Mouse (Mus musculus): ENCODE data around the gene Pcp2. TPM values are rescaled to one million over a fixed set of nuclear protein-coding genes. Genes with fewer than 3 reads are reported as not detected.
A peak's percentile ranks its signal among the peaks of the same experiment; 100 is the strongest.

Gene Pcp2
- polyA plus RNA-seq, 1 experiment from 2014 or later, result 4.5 TPM

DNA sequence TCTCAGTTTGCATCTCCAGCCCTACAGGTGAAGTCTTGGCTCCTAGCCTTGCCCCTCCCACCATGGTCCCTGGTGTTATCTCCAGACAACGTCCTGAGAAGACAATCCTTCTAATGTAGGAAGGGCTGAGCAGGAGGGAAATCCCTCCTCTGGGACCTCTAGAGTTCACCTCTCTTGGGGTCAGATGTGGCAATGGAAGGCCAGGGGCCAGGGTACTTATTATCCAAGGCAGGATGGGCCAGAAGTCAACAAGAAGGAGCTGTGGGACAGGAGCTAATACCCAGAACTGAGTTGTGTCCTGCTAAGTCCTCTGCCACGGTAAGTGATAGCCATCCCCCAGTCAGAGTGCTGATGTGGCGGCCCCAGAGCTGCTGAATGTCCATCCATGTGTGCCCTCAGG is 30.2 kb upstream of the Pcp2 start, which contains the start of gene Retn:
Gene Retn (plus strand): TSS at position 245 of the 400 bp plus-strand sequence.
- WGBS, result 78% methylated on average over 3 of the region's 3 CpGs
- no peak for ATAC-seq (ENCODE audit: insufficient number of reproducible peaks, low FRiP score, low TSS enrichment, low read depth)
- no peaks in the 10 kb centered on the region for H3K9me3 ChIP-seq (ENCODE audit: control insufficient read depth, low read length)

DNA sequence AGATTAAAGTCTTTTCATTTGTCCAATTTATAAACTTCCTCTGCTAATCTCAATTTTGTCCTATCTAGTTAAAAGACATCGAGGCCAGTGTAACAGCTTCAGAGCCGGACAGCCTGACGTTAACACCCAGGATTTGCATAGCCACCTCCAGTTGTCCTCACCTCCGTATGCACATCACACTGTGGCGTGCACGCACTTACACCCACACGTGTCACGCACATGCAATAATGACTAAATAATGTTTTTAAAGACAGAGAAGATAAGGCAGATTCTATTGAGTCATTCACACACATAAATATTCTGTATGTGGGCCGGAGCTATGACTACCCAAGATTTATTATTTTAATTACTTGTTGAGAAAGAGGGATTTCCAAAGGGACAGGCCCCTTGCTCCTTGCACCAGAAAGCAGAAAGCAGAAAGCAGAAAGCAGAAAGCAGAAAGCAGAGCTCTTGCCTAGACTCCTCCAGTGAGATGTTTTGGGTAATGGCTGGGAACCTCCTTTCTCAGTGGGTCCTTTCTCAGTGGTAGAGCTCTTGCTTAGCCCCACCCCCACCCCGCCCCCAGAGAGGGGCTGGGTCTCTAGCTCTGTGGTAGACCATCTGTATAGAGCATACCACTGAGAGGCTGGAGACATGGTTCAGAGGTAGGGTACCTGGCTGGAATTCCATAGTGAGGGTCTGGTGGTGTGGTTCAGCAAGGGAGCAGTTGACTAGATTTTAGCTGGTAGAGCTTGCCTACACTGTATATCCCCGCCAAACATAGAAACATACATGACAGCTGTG is 29.6 kb upstream of the Pcp2 start:
- H3K9me3 ChIP-seq (ENCODE audit: control insufficient read depth, low read length), result no peaks in the 10 kb centered on the region
- no peak overlapping the region for H3K4me2 ChIP-seq (ENCODE audit: low read depth, severe bottlenecking)
- no peak overlapping the region for H3K27ac ChIP-seq (replicated peaks; ENCODE audit: low read depth, low read length)
- no peak overlapping the region for H3K4me3 ChIP-seq (ENCODE audit: low read depth, low read length)
- no peaks in the 10 kb centered on the region for H3K27me3 ChIP-seq (ENCODE audit: control insufficient read depth, insufficient read depth, low read length)
- H3K36me3 ChIP-seq (ENCODE audit: control insufficient read depth, insufficient read depth, low read length), result no peaks in the 10 kb centered on the region
- ATAC-seq (ENCODE audit: insufficient number of reproducible peaks, low FRiP score, low TSS enrichment, low read depth) (0 out of 2 replicates have a peak, but pooled peaks have one; percentile 11), DNase-seq (ENCODE audit: low spot score) (no peak)
- 70% methylated on average over 11 of the region's 11 CpGs for WGBS
- peaks cover 4% of the 10 kb centered on the region for H3K4me1 ChIP-seq (ENCODE audit: control insufficient read depth, insufficient read depth, low read length)
- no peak overlapping the region for H3K9ac ChIP-seq (ENCODE audit: low read length)

More for the DNA sequence above, 30.2 kb upstream of the Pcp2 start, which contains the start of gene Retn:
- Histone ChIP-seq H3K4me3 (ENCODE audit: low read depth, low read length) (no peak within 1 kb of the TSS), H3K27me3 (ENCODE audit: control insufficient read depth, insufficient read depth, low read length) (no peaks in the 10 kb centered on the region), H3K4me1 (ENCODE audit: control insufficient read depth, insufficient read depth, low read length) (peaks cover 4% of the 10 kb centered on the region), H3K27ac (replicated peaks; ENCODE audit: low read depth, low read length) (no peak within 1 kb of the TSS), H3K36me3 (ENCODE audit: control insufficient read depth, insufficient read depth, low read length) (no peaks in the 10 kb centered on the region), H3K9ac (ENCODE audit: low read length) (no peak within 1 kb of the TSS), H3K4me2 (ENCODE audit: low read depth, severe bottlenecking) (no peak within 1 kb of the TSS)
- no peak for DNase-seq (ENCODE audit: low spot score)

DNA sequence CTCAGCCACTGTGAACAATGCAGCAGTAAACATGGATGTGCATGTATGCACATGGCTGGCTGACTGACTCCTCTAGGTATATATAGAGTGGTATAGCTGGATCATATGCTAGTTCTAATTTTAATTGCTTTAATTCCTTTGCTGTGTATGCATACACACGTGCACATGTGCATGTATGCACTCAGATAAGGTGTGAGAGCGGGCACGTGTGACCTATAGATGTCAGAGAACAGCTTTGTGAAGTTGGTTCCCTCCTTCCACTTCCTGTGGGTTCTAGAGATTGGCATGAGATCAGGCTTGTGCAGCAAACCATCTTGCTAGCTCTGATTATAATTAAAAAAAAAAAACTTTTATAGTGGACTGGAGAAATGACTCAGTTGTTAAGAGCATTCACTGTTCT is 27.5 kb upstream of the Pcp2 start:
- no peaks in the 10 kb centered on the region for H3K9me3 ChIP-seq (ENCODE audit: control insufficient read depth, low read length)
- DNase-seq (ENCODE audit: low spot score), result no peak
- WGBS, result 68% methylated on average over 3 of the region's 3 CpGs

DNA sequence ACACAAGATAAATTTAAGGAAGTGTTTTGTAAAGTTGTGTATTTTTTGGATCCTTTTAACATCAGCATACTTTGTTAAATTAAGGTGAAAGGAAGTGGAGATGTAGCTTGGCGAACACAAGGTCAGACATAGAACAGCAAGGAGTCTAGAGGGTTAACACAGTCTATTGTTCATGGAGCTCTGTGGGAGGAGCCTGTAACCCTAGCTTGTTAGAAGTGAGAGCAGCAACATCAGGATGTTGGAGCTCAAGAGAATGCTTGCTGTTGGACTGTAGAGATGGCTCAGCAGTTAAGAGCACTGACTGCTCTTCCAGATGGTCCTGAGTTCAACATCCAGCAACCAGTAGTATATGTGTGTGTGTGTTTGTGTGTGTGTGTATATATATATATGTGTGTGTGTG is 23.6 kb upstream of the Pcp2 start:
- Histone ChIP-seq H3K4me3 (ENCODE audit: low read depth, low read length) (no peak overlapping the region), H3K27ac (replicated peaks; ENCODE audit: low read depth, low read length) (no peak overlapping the region), H3K4me2 (ENCODE audit: low read depth, severe bottlenecking) (no peak overlapping the region), H3K27me3 (ENCODE audit: control insufficient read depth, insufficient read depth, low read length) (no peaks in the 10 kb centered on the region), H3K4me1 (ENCODE audit: control insufficient read depth, insufficient read depth, low read length) (no peaks in the 10 kb centered on the region), H3K9ac (ENCODE audit: low read length) (no peak overlapping the region), H3K36me3 (ENCODE audit: control insufficient read depth, insufficient read depth, low read length) (no peaks in the 10 kb centered on the region), H3K9me3 (ENCODE audit: control insufficient read depth, low read length) (no peaks in the 10 kb centered on the region)
- DNase-seq (ENCODE audit: low spot score) (no peak), ATAC-seq (ENCODE audit: insufficient number of reproducible peaks, low FRiP score, low TSS enrichment, low read depth) (no peak)
- 46% methylated on average over 1 of the region's 1 CpGs for WGBS

More for the DNA sequence above, 27.5 kb upstream of the Pcp2 start:
- no peak overlapping the region for H3K27ac ChIP-seq (replicated peaks; ENCODE audit: low read depth, low read length)
- peaks cover 4% of the 10 kb centered on the region for H3K4me1 ChIP-seq (ENCODE audit: control insufficient read depth, insufficient read depth, low read length)
- no peaks in the 10 kb centered on the region for H3K36me3 ChIP-seq (ENCODE audit: control insufficient read depth, insufficient read depth, low read length)
- no peaks in the 10 kb centered on the region for H3K27me3 ChIP-seq (ENCODE audit: control insufficient read depth, insufficient read depth, low read length)
- H3K4me2 ChIP-seq (ENCODE audit: low read depth, severe bottlenecking), result no peak overlapping the region
- H3K9ac ChIP-seq (ENCODE audit: low read length), result no peak overlapping the region
- no peak for ATAC-seq (ENCODE audit: insufficient number of reproducible peaks, low FRiP score, low TSS enrichment, low read depth)
- no peak overlapping the region for H3K4me3 ChIP-seq (ENCODE audit: low read depth, low read length)

DNA sequence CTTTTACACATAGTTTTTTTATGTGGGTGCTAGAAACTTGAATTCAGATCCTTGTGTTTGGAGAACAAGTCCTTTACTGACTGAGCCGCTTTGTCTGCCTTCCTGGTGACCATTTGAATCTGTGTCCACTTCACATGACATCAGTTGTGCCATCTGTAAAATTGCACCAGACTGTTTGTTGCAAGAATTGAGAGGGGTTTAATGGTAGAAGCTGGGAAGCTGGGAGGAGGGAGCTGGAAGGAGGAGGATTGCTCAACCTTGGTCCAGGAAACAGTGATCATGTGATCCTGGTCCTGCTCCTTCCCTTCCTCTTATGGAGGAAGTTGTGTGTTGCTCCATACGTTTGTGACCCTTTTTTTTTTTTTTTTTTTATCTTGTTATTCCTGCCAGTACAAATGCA is 22.9 kb upstream of the Pcp2 start:
- ATAC-seq (ENCODE audit: insufficient number of reproducible peaks, low FRiP score, low TSS enrichment, low read depth), result no peak
- Histone ChIP-seq H3K9me3 (ENCODE audit: control insufficient read depth, low read length) (no peaks in the 10 kb centered on the region), H3K27me3 (ENCODE audit: control insufficient read depth, insufficient read depth, low read length) (no peaks in the 10 kb centered on the region), H3K36me3 (ENCODE audit: control insufficient read depth, insufficient read depth, low read length) (no peaks in the 10 kb centered on the region), H3K4me3 (ENCODE audit: low read depth, low read length) (no peak overlapping the region), H3K4me1 (ENCODE audit: control insufficient read depth, insufficient read depth, low read length) (no peaks in the 10 kb centered on the region), H3K27ac (replicated peaks; ENCODE audit: low read depth, low read length) (no peak overlapping the region), H3K9ac (ENCODE audit: low read length) (no peak overlapping the region), H3K4me2 (ENCODE audit: low read depth, severe bottlenecking) (no peak overlapping the region)
- WGBS, result 91% methylated on average over 2 of the region's 2 CpGs
- no peak for DNase-seq (ENCODE audit: low spot score)

DNA sequence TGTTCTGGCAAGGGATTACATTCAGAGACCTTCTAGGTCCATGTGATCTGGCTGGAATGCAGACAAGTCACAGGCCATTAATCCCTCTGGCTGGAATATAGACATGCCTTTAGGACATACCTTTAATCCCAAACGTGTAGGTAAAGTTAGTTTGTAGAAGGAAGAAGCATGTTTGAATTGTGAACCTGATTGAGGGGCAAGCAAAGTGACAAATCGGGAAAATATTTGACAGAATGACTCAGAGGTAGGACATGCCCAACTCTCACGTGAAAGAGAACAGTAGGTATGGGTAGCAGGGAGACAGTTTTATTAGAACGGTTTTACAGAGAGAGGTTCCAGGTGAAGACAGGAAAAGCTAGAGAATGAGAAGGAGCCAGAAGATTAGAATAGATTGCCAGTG is 22.2 kb upstream of the Pcp2 start:
- no peak for DNase-seq (ENCODE audit: low spot score)
- Histone ChIP-seq H3K36me3 (ENCODE audit: control insufficient read depth, insufficient read depth, low read length) (no peaks in the 10 kb centered on the region), H3K4me1 (ENCODE audit: control insufficient read depth, insufficient read depth, low read length) (no peaks in the 10 kb centered on the region), H3K4me2 (ENCODE audit: low read depth, severe bottlenecking) (no peak overlapping the region), H3K27ac (replicated peaks; ENCODE audit: low read depth, low read length) (no peak overlapping the region), H3K27me3 (ENCODE audit: control insufficient read depth, insufficient read depth, low read length) (no peaks in the 10 kb centered on the region), H3K9me3 (ENCODE audit: control insufficient read depth, low read length) (no peaks in the 10 kb centered on the region), H3K4me3 (ENCODE audit: low read depth, low read length) (no peak overlapping the region), H3K9ac (ENCODE audit: low read length) (no peak overlapping the region)
- ATAC-seq (ENCODE audit: insufficient number of reproducible peaks, low FRiP score, low TSS enrichment, low read depth), result no peak
- WGBS, result 82% methylated on average over 4 of the region's 4 CpGs

DNA sequence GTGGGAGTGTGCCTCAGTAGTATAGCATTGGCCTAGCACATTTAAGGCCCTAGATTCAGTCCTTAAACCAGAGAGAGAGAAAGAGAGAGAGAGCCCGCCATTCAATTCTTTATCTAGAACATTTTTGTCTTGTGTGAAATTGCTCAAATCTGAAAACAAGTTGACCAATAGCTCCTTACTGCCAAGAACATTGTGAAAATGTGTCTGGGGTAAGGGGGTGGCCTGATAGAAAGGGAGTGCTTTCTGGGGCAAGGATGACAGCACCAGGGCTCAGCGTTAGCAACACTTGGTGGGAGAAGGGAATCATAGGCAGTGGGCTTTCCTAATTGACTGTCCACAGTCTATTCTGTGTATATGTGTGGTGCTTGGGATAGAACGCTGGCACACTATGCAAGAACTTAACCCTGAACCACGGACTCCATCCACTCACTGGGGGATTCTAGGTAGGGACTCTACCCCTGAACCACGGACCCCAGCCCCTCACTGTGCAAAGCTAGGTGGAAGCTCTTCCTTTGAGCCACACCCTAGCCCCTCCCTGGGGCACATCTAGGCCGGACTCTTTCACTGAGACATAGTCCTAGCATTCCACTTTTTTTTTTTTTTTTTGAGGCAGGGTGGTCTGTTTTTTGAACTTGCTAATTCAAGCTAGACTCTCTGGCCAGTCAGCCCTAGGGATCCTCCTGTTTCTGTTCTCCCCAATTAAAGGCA is 21.6 kb upstream of the Pcp2 start:
- Histone ChIP-seq H3K27ac (replicated peaks; ENCODE audit: low read depth, low read length) (no peak overlapping the region), H3K4me1 (ENCODE audit: control insufficient read depth, insufficient read depth, low read length) (no peaks in the 10 kb centered on the region), H3K4me2 (ENCODE audit: low read depth, severe bottlenecking) (no peak overlapping the region), H3K4me3 (ENCODE audit: low read depth, low read length) (no peak overlapping the region), H3K9me3 (ENCODE audit: control insufficient read depth, low read length) (no peaks in the 10 kb centered on the region), H3K27me3 (ENCODE audit: control insufficient read depth, insufficient read depth, low read length) (no peaks in the 10 kb centered on the region), H3K36me3 (ENCODE audit: control insufficient read depth, insufficient read depth, low read length) (no peaks in the 10 kb centered on the region), H3K9ac (ENCODE audit: low read length) (no peak overlapping the region)
- DNase-seq (ENCODE audit: low spot score), result no peak
- WGBS, result 84% methylated on average over 6 of the region's 6 CpGs
- ATAC-seq (ENCODE audit: insufficient number of reproducible peaks, low FRiP score, low TSS enrichment, low read depth), result no peak

DNA sequence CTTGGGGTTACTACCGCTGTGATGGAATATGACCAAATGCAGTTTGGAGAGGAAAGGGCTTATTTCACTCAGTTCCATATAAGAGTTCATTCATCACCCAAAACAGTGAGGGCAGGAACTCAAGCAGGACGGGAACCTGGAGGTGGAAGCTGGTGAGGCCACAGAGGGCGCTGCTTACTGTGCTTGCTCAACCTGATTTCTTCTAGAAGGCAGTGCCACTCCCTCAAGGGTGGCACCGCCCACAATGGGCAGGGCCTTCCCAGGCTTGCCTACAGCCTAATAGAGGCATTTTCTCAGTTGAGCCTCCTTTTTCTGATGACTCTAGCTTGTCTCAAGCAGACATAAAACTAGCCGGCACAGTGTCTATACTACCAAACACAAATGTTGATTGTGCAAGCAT is 20.5 kb upstream of the Pcp2 start:
- ATAC-seq (ENCODE audit: insufficient number of reproducible peaks, low FRiP score, low TSS enrichment, low read depth) (no peak), DNase-seq (ENCODE audit: low spot score) (no peak)

More for the DNA sequence above, 20.5 kb upstream of the Pcp2 start:
- Histone ChIP-seq H3K4me3 (ENCODE audit: low read depth, low read length) (no peak overlapping the region), H3K9ac (ENCODE audit: low read length) (no peak overlapping the region), H3K4me1 (ENCODE audit: control insufficient read depth, insufficient read depth, low read length) (no peaks in the 10 kb centered on the region), H3K9me3 (ENCODE audit: control insufficient read depth, low read length) (no peaks in the 10 kb centered on the region), H3K27me3 (ENCODE audit: control insufficient read depth, insufficient read depth, low read length) (no peaks in the 10 kb centered on the region), H3K27ac (replicated peaks; ENCODE audit: low read depth, low read length) (no peak overlapping the region), H3K4me2 (ENCODE audit: low read depth, severe bottlenecking) (no peak overlapping the region), H3K36me3 (ENCODE audit: control insufficient read depth, insufficient read depth, low read length) (no peaks in the 10 kb centered on the region)
- 28% methylated on average over 5 of the region's 5 CpGs for WGBS

Measured in limb, embryonic 11.5 days (tissue).